Mouse (Mus musculus) liver, adult 2 months (tissue): ENCODE measurements around the gene Klhl5.

Source experiments
- CTCF ChIP-seq: fragments of 200-500 bp; IDR thresholded peaks from 2 replicates; pipeline ENCODE4 v1.5.1; 2011; ENCODE audit warnings: low read depth, low read length, control low read depth
- POLR2A ChIP-seq: fragments of 200-500 bp; IDR thresholded peaks from 2 replicates; pipeline ENCODE4 v1.6.1; 2011; ENCODE audit warnings: low read length, control low read depth; ENCODE audit not compliant: insufficient read depth; ENCODE audit errors: extremely low read depth

- TF ChIP-seq POLR2A (peak; percentile 62; the same call in 1 of the 2 replicates), CTCF (no peak)
Observed at GRCm38 (mm10) chr5:65199346-65200128, 92.2 kb downstream of the Klhl5 start, which contains the start of gene Wdr19.
